In the genomic region with DNA sequence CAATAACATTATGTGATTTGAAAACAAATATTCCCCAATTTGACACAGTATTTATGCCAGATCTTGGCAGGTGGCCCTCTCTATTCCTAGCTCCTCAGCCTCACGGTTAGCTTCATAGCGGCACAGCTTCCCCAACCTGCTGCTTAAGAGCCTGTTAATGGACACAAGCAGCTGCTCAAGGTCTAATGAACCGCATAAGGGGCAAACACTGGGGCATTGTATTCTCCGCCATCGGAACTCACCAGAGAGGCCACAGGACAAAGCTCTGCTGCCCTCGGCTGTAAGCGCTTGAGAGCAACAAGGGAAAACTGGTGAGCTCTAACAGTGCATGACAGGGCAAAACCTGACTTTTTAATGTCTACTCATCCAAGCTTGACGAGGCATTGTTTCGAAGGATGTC, we compare ENCODE assay signal across 9 mouse cellular contexts. TPM values are rescaled to one million over a fixed set of nuclear protein-coding genes. Genes with fewer than 3 reads are reported as not detected.
DNase-seq lines count a peak whose midpoint lies in the region; ATAC-seq and TF ChIP-seq lines count a peak whose summit lies in the region.
"Had no signal": no experiment of that assay in that cellular context is flagged by ENCODE, and none has a peak within 500 bp of the region (broad histone marks: within the 10 kb centered on the region; RNA-seq: fewer than 3 reads in every experiment).

No protein-coding gene starts in this region.

- 53% methylated on average over 9 of the region's 9 CpGs for WGBS in kidney, embryonic 16.5 days
- 3% methylated on average over 9 of the region's 9 CpGs for WGBS in forebrain, embryonic 13.5 days
- 15% methylated on average over 9 of the region's 9 CpGs for WGBS in midbrain, embryonic 12.5 days
- WGBS in thymus, adult 2 months, result 87% methylated on average over 9 of the region's 9 CpGs

- H3K9ac ChIP-seq in kidney, embryonic 16.5 days (replicated peaks; ENCODE audit: low read length), result no peak overlapping the region
- no peak overlapping the region; the same call in 1 of the 2 replicates for H3K9ac ChIP-seq in forebrain, embryonic 13.5 days
- H3K9ac ChIP-seq in midbrain, embryonic 12.5 days (replicated peaks), result no peak overlapping the region

- intact Hi-C loops in heart, postnatal 14 days (cut with DNase I), result no loop called here
- intact Hi-C loops in gastrocnemius, adult 2 months (cut with DNase I), result no loop called here

- H3K4me3 ChIP-seq in kidney, embryonic 16.5 days (ENCODE audit: low read length), result no peak overlapping the region
- no peak overlapping the region for H3K4me3 ChIP-seq in forebrain, embryonic 13.5 days
- H3K4me3 ChIP-seq in midbrain, embryonic 12.5 days, result no peak overlapping the region
- no peak overlapping the region for H3K4me3 ChIP-seq in gastrocnemius, adult 2 months
- H3K4me3 ChIP-seq in thymus, adult 2 months (ENCODE audit: control insufficient read depth, insufficient read depth, low read length), result no peak overlapping the region

- H3K9me3 ChIP-seq in kidney, embryonic 16.5 days (ENCODE audit: low read length), result no peaks in the 10 kb centered on the region
- no peaks in the 10 kb centered on the region for H3K9me3 ChIP-seq in forebrain, embryonic 13.5 days (replicated peaks)
- H3K9me3 ChIP-seq in midbrain, embryonic 12.5 days, result no peaks in the 10 kb centered on the region

- peaks cover 12% of the 10 kb centered on the region; the same call in 1 of the 2 replicates for H3K4me1 ChIP-seq in kidney, embryonic 16.5 days (ENCODE audit: insufficient read depth, low read length)
- peaks cover 18% of the 10 kb centered on the region for H3K4me1 ChIP-seq in forebrain, embryonic 13.5 days
- peaks cover 17% of the 10 kb centered on the region for H3K4me1 ChIP-seq in midbrain, embryonic 12.5 days
- no peaks in the 10 kb centered on the region for H3K4me1 ChIP-seq in thymus, adult 2 months (replicated peaks; ENCODE audit: control insufficient read depth, insufficient read depth, low read length)

- H3K27ac ChIP-seq in kidney, embryonic 16.5 days (ENCODE audit: low read length), result no peak overlapping the region
- H3K27ac ChIP-seq in forebrain, embryonic 13.5 days, result no peak overlapping the region
- H3K27ac ChIP-seq in midbrain, embryonic 12.5 days (replicated peaks), result no peak overlapping the region
- no peak overlapping the region for H3K27ac ChIP-seq in gastrocnemius, adult 2 months
- no peak overlapping the region for H3K27ac ChIP-seq in thymus, adult 2 months (ENCODE audit: control insufficient read depth, insufficient read depth, low read length)

- no peak for DNase-seq in kidney, adult 18-20 months
- DNase-seq in cerebellum, adult 11-12 months, result peak; percentile 48
- DNase-seq in heart, postnatal 14 days, result no peak
- no peak for DNase-seq in gastrocnemius, adult 2 months
- DNase-seq in thymus, adult 2 months, result no peak

- H3K4me2 ChIP-seq in kidney, embryonic 16.5 days (replicated peaks; ENCODE audit: low read depth, low read length), result no peak overlapping the region
- 0 out of 2 replicates have a peak overlapping the region, but pooled peaks have one; percentile 7 for H3K4me2 ChIP-seq in forebrain, embryonic 13.5 days
- no peak overlapping the region for H3K4me2 ChIP-seq in midbrain, embryonic 12.5 days (replicated peaks)

- no peak for TF ChIP-seq CTCF in gastrocnemius, adult 2 months (IDR thresholded peaks at IDR 0.05)
- TF ChIP-seq CTCF in thymus, adult 2 months (IDR thresholded peaks at IDR 0.05; ENCODE audit: borderline replicate concordance, control insufficient read depth, extremely low read depth, insufficient read depth, low read length, poor library complexity), result no peak

- H3K36me3 ChIP-seq in kidney, embryonic 16.5 days (ENCODE audit: insufficient read depth, low read length), result no peaks in the 10 kb centered on the region
- H3K36me3 ChIP-seq in forebrain, embryonic 13.5 days (ENCODE audit: poor library complexity, severe bottlenecking), result no peaks in the 10 kb centered on the region
- H3K36me3 ChIP-seq in midbrain, embryonic 12.5 days, result no peaks in the 10 kb centered on the region
- no peaks in the 10 kb centered on the region for H3K36me3 ChIP-seq in thymus, adult 2 months (ENCODE audit: control insufficient read depth, insufficient read depth, low read length)

- H3K27me3 ChIP-seq in kidney, embryonic 16.5 days (ENCODE audit: insufficient read depth, low read length), result peaks cover 21% of the 10 kb centered on the region
- peaks cover 29% of the 10 kb centered on the region for H3K27me3 ChIP-seq in forebrain, embryonic 13.5 days
- peaks cover 29% of the 10 kb centered on the region for H3K27me3 ChIP-seq in midbrain, embryonic 12.5 days
- no peaks in the 10 kb centered on the region for H3K27me3 ChIP-seq in thymus, adult 2 months (ENCODE audit: control insufficient read depth, insufficient read depth, low read length)

- no peak for TF ChIP-seq POLR2A in thymus, adult 2 months (IDR thresholded peaks at IDR 0.05; ENCODE audit: control insufficient read depth, extremely low read depth, insufficient read depth, low read length, poor library complexity)

- peak; percentile 80; the same call in 1 of the 2 replicates for ATAC-seq in kidney, embryonic 16.5 days (ENCODE audit: low FRiP score, low TSS enrichment)
- peak; percentile 69; the same call in 1 of the 2 replicates for ATAC-seq in forebrain, embryonic 13.5 days
- peak; percentile 63; the same call in 1 of the 2 replicates for ATAC-seq in midbrain, embryonic 12.5 days (ENCODE audit: low FRiP score, low read depth)

RNA-seq across cellular contexts. Expression of a gene that starts 2.0 kb away (rescaled TPM):
- 0.41 and 0.59 TPM in 2 replicates for polyA plus RNA-seq in kidney, embryonic 16.5 days (2015; fragmentation: Nextera tagmentation; extraction: Ambion mirVana)
- 0.87 and 1.4 TPM in 2 replicates for polyA plus RNA-seq in forebrain, embryonic 13.5 days (2015; fragmentation: Nextera tagmentation; extraction: Ambion mirVana)
- 0.43 and 0.74 TPM in 2 replicates for polyA plus RNA-seq in midbrain, embryonic 12.5 days (2016; fragmentation: Nextera tagmentation; extraction: Ambion mirVana)
- total RNA-seq in heart, postnatal 14 days (2021), result under 1 TPM; 0.44 to 0.50 TPM
- under 1 TPM; 0.05 to 0.25 TPM for total RNA-seq in gastrocnemius, adult 2 months (2021)
- polyA plus RNA-seq in thymus, adult 2 months (2012; rRNA removed), result 0.01 TPM in 1 of 2 replicates, not detected in the other
- total RNA-seq: neutrophil, adult 5-6 weeks had no signal
